Mouse (Mus musculus): ENCODE measurements around the gene Smox.

DNA sequence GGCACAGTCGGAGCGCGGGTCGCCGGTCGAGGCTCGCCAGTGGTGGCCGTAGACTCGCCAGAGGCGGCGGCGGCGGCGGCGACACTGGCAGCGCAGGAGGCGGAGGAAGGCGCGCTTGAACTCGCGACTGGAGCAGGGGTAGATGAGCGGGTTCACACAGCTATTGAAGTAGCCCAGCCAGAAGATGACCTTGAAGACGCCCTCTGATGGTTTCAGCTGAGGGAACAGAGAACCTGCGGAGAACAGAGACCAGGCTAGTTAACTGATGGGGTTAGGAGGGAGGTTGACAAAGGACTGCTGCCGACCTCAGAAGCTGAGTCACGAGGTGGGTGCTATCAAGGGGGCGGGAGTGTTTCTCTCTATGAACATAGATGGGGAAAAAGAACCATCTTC, 55.0 kb downstream of the Smox start:
- TF ChIP-seq CTCF (IDR thresholded peaks at IDR 0.05; ENCODE audit: low read depth) (no peak), EP300 (optimal IDR thresholded peaks at IDR 0.05) (no peak)

All from stomach, postnatal 0 days (tissue).